Mouse (Mus musculus) lung, embryonic 16.5 days (tissue): ENCODE measurements around the gene C530008M17Rik. TPM values are rescaled to one million over a fixed set of nuclear protein-coding genes. Genes with fewer than 3 reads are reported as not detected.
A peak's percentile ranks its signal among the peaks of the same experiment; 100 is the strongest.

ENCODE experiments used
- ATAC-seq: fragments of 200-750 bp; cut with Nextera tagmentation; 2 replicates; pipeline ENCODE4 v1.8.0; 2017; ENCODE audit warnings: low read depth, mild to moderate bottlenecking, moderate library complexity
- H3K27ac ChIP-seq: fragments of 300-500 bp; sonication (generic); 2 replicates; pipeline ENCODE4 v1.5.1; 2014; ENCODE audit warnings: mild to moderate bottlenecking, control low read depth, low read length
- H3K27me3 ChIP-seq: fragments of 300-500 bp; sonication (generic); 2 replicates; pipeline ENCODE4 v1.6.1; 2014; ENCODE audit warnings: low read depth, low read length, mixed read lengths; ENCODE audit not compliant: control insufficient read depth, insufficient read depth
- H3K36me3 ChIP-seq: fragments of 300-500 bp; sonication (generic); 2 replicates; pipeline ENCODE4 v1.6.1; 2014; ENCODE audit warnings: low read length; ENCODE audit not compliant: control insufficient read depth, insufficient read depth
- H3K4me1 ChIP-seq: fragments of 300-500 bp; sonication (generic); replicated peaks from 2 replicates; pipeline ENCODE4 v1.6.1; 2014; ENCODE audit warnings: low read length, mixed read lengths; ENCODE audit not compliant: control insufficient read depth, insufficient read depth
- H3K4me2 ChIP-seq: fragments of 300-500 bp; sonication (generic); 2 replicates; pipeline ENCODE4 v1.6.1; 2014; ENCODE audit warnings: low read depth, low read length, control low read depth
- H3K4me3 ChIP-seq: fragments of 300-500 bp; sonication (generic); 2 replicates; pipeline ENCODE4 v1.5.1; 2014; ENCODE audit warnings: mild to moderate bottlenecking, low read length, control low read depth
- H3K9ac ChIP-seq: fragments of 300-500 bp; sonication (generic); 2 replicates; pipeline ENCODE4 v1.6.1; 2014; ENCODE audit warnings: low read length, control low read depth
- H3K9me3 ChIP-seq: fragments of 300-500 bp; sonication (generic); 2 replicates; pipeline ENCODE4 v1.6.1; 2016; ENCODE audit warnings: low read length; ENCODE audit not compliant: control insufficient read depth
- WGBS: fragments of 180-500 bp; shearing (Covaris S2); extraction: QIAGEN DNeasy Blood & Tissue Kit; methylation state at CpG from one replicate; pipeline ENCODE4 v1.1.7; 2014; 5-methylcytosine and 5-hydroxymethylcytosine counted together
- polyA plus RNA-seq: library from polyadenylated mRNA; unstranded; fragments of >200 nt; fragmentation: Nextera tagmentation; extraction: Ambion mirVana; gene quantifications from 2 replicates; pipeline ENCODE4 v1.2.1, GENCODE M21; 2015

C530008M17Rik gene
- polyA plus RNA-seq, 1 experiment from 2014 or later: 9.5 TPM

DNA sequence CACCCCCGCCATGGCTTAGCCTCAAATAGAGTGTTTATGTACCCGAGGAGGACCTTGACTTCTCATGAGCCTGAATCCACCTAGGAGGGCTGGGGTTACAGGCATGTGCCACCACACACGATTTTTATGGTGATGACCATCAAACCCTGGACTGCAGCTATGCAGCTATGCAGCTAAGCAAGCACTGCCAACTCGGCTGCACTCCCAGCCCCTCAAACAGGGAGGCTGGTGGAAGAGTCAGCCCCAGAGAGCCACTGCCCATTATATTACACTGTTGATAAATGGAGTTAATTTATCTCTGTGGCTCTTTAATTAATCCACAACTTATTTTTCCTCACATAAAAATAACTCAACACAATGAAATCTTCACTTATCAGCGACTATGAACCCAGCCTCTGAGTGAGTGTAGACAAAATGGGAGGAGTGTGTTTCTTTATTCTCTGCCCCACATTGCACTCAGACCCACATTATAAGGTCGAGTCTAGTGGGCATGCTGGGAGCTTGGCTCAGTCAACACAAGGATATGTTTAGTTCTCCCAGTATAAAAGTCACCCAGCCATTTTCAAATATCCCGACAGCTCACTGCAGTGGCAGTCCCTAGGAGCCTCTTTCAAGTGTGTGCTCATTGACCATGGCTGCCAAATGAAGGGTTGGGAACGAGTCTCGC lies 117.3 kb downstream of the C530008M17Rik start:
- Histone ChIP-seq H3K4me3 (no peak overlapping the region), H3K27me3 (no peaks in the 10 kb centered on the region), H3K4me2 (no peak overlapping the region), H3K9ac (no peak overlapping the region), H3K27ac (no peak overlapping the region), H3K4me1 (no peaks in the 10 kb centered on the region), H3K9me3 (no peaks in the 10 kb centered on the region), H3K36me3 (no peaks in the 10 kb centered on the region)
- 60% methylated on average over 9 of the region's 9 CpGs for WGBS
- ATAC-seq: no peak

- no peak overlapping the region for H3K9ac ChIP-seq
- ATAC-seq: no peak
- 51% methylated on average over 14 of the region's 14 CpGs for WGBS
- no peak overlapping the region for H3K27ac ChIP-seq
- H3K4me2 ChIP-seq: peak overlapping the region; percentile 9; the same call in 1 of the 2 replicates
- H3K36me3 ChIP-seq: no peaks in the 10 kb centered on the region
- no peaks in the 10 kb centered on the region for H3K4me1 ChIP-seq
- H3K4me3 ChIP-seq: no peak overlapping the region; the same call in 1 of the 2 replicates
- H3K27me3 ChIP-seq: no peaks in the 10 kb centered on the region
- no peaks in the 10 kb centered on the region for H3K9me3 ChIP-seq
Measured at GRCm38 (mm10) chr5:76779094-76779615, 122.8 kb downstream of the C530008M17Rik start.

DNA sequence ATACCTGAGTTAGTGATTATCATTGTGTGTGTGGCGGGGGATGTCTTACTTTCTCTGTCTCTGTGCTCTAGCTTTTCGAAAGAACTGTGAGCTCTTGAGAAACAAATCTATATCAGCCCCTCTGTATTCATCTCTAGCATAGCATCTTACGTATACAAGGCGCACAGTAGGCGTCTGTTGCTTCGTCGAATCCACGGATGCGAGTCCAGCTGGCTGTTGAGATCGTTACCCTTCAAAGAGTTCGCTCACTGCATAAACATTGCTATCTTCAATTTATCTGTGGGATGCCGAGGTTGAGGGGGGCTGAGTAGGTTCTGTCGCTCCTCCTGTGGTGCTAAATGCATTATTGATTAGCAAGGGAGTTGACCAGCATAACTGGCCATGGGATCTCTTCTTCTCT lies 125.6 kb downstream of the C530008M17Rik start:
- ATAC-seq: no peak
- Histone ChIP-seq H3K36me3 (no peaks in the 10 kb centered on the region), H3K4me1 (no peaks in the 10 kb centered on the region), H3K27ac (no peak overlapping the region), H3K9ac (no peak overlapping the region), H3K9me3 (no peaks in the 10 kb centered on the region), H3K4me3 (no peak overlapping the region), H3K4me2 (no peak overlapping the region), H3K27me3 (no peaks in the 10 kb centered on the region)
- 57% methylated on average over 13 of the region's 13 CpGs for WGBS

DNA sequence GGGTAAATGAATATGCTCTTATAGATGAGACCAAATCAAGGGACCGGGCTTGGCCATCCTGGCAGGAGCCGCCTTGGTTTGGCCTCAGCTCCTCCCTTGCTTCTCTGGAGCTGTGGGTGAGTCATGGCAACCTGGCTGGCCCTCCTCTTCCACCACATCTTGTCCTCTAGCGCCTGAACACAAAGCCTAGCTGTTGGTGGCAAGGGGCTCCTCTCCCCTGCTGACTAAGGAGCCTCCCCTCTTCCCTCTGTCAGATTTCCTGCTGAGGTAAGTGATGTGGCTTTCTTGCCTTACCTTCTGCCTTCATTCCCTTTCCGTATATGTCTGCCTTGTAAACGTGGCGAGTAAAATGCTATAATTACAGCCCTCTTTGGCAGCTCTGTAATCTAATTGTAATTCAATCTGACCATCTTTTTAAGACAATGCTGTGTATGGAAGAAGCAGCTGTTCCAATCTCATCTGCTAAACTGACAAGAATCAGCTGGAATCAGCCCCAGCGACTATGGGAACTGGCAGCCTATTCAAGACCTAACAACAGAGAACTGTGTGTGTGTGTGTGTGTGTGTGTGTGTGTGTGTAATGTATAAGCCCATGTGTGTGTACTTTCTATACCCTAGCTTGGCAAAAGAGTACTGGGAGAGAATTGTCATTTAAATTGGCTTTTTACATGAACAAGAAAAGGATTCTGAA lies 126.2 kb downstream of the C530008M17Rik start:
- 52% methylated on average over 7 of the region's 7 CpGs for WGBS
- no peaks in the 10 kb centered on the region for H3K36me3 ChIP-seq
- no peak overlapping the region for H3K4me3 ChIP-seq
- no peak overlapping the region for H3K4me2 ChIP-seq
- peak; percentile 80; the same call in 1 of the 2 replicates for ATAC-seq
- H3K9me3 ChIP-seq: no peaks in the 10 kb centered on the region
- no peak overlapping the region for H3K27ac ChIP-seq
- no peak overlapping the region for H3K9ac ChIP-seq
- H3K27me3 ChIP-seq: no peaks in the 10 kb centered on the region
- H3K4me1 ChIP-seq: no peaks in the 10 kb centered on the region

DNA sequence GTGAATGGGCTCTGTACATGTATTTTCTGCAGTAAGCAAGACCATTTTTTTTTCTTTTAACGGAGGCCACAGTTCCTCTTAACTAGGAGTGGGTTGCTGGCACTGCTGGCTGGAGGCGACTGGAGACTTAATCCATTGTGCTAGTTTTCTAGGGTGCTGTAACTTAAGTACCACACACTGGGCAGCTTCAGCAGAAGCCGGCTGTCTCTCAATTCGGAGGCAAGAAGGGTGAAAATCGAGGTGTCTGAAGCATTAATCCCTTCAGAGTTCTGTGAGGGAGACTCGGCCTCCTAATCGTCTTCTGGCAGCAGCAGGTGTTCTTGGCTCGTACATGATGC lies 126.8 kb downstream of the C530008M17Rik start:
- Histone ChIP-seq H3K4me2 (no peak overlapping the region), H3K9me3 (no peaks in the 10 kb centered on the region), H3K9ac (no peak overlapping the region), H3K27ac (no peak overlapping the region), H3K4me3 (no peak overlapping the region), H3K27me3 (no peaks in the 10 kb centered on the region), H3K36me3 (no peaks in the 10 kb centered on the region), H3K4me1 (no peaks in the 10 kb centered on the region)
- ATAC-seq: no peak
- WGBS: 77% methylated on average over 8 of the region's 8 CpGs

DNA sequence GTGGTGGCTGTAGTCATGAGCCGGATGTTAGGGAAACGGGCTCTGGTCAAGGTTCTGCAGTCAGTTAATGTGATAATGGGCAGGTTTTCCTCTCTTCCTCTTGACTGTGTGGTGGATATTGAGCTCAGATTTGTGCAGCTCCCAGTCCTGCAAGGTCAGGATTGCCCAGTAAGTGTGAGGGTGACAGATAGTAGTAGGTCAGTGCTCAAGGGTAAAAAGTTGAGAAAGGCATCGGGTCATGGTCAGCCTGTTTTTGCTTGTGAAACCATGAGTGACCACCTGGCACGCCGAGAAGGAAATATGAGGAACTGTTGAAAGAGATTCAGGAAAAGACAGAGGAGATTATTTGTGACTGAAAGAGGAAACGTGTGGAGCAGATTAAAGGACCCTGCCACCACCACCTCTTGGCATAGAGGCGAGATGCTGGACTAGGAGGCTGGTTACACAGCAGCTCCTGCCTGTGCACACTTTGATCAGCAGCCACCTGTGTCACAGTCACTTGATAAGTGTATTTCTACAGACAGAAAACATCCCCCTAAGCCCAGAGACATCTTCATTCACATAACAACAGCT lies 127.9 kb downstream of the C530008M17Rik start:
- 56% methylated on average over 7 of the region's 7 CpGs for WGBS
- no peaks in the 10 kb centered on the region for H3K4me1 ChIP-seq
- H3K27me3 ChIP-seq: no peaks in the 10 kb centered on the region
- no peak overlapping the region for H3K9ac ChIP-seq
- no peak for ATAC-seq
- H3K27ac ChIP-seq: no peak overlapping the region
- H3K4me2 ChIP-seq: no peak overlapping the region
- H3K4me3 ChIP-seq: no peak overlapping the region
- no peaks in the 10 kb centered on the region for H3K36me3 ChIP-seq
- no peaks in the 10 kb centered on the region for H3K9me3 ChIP-seq

DNA sequence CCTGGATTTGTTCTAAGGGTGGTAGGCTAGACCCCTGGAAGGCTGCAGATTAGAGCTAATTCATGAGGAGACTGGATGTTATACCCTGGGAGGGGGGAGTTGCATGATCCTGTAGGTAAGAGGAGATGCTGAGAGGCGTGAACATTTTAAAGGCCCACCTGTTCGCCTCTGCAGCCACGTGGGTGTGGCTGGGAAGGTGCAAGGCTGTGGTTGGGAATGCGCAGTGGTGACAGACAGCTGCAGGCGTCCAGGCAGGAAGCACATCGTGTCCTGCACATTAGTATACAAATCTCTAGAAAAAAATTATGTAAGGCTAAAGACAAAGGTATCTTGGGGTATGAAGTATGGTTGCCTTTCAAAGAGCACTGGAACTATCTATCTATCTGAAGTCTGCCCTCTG lies 128.7 kb downstream of the C530008M17Rik start:
- no peak overlapping the region for H3K4me2 ChIP-seq
- no peak for ATAC-seq
- no peak overlapping the region for H3K9ac ChIP-seq

GRCm38 (mm10) chr5:76789881-76790280 lies 133.6 kb downstream of the C530008M17Rik start:
- Histone ChIP-seq H3K27me3 (no peaks in the 10 kb centered on the region), H3K4me3 (no peak overlapping the region), H3K9ac (no peak overlapping the region), H3K4me2 (no peak overlapping the region), H3K36me3 (no peaks in the 10 kb centered on the region), H3K4me1 (no peaks in the 10 kb centered on the region), H3K9me3 (no peaks in the 10 kb centered on the region), H3K27ac (no peak overlapping the region)
- ATAC-seq: no peak
- WGBS: 77% methylated on average over 4 of the region's 4 CpGs

More for the DNA sequence above, 128.7 kb downstream of the C530008M17Rik start:
- 70% methylated on average over 6 of the region's 6 CpGs for WGBS
- Histone ChIP-seq H3K27ac (no peak overlapping the region), H3K36me3 (no peaks in the 10 kb centered on the region), H3K27me3 (no peaks in the 10 kb centered on the region), H3K9me3 (no peaks in the 10 kb centered on the region), H3K4me1 (no peaks in the 10 kb centered on the region), H3K4me3 (no peak overlapping the region)

- H3K27me3 ChIP-seq: no peaks in the 10 kb centered on the region
- no peak overlapping the region for H3K27ac ChIP-seq
- H3K4me2 ChIP-seq: no peak overlapping the region
- WGBS: 64% methylated on average over 4 of the region's 4 CpGs
- H3K9me3 ChIP-seq: no peaks in the 10 kb centered on the region
- H3K4me3 ChIP-seq: no peak overlapping the region
- H3K9ac ChIP-seq: no peak overlapping the region
- no peaks in the 10 kb centered on the region for H3K36me3 ChIP-seq
- H3K4me1 ChIP-seq: no peaks in the 10 kb centered on the region
- no peak for ATAC-seq
Measured at GRCm38 (mm10) chr5:76791280-76791679, 135.0 kb downstream of the C530008M17Rik start.
